Mouse (Mus musculus): Measurements from ENCODE around the gene Slc25a35.
"Not testable (repeated sequence)": the region's sequence is repeated elsewhere in the genome, so short reads cannot be mapped to it uniquely, and the experiment has no call there.

Slc25a35 gene

DNA sequence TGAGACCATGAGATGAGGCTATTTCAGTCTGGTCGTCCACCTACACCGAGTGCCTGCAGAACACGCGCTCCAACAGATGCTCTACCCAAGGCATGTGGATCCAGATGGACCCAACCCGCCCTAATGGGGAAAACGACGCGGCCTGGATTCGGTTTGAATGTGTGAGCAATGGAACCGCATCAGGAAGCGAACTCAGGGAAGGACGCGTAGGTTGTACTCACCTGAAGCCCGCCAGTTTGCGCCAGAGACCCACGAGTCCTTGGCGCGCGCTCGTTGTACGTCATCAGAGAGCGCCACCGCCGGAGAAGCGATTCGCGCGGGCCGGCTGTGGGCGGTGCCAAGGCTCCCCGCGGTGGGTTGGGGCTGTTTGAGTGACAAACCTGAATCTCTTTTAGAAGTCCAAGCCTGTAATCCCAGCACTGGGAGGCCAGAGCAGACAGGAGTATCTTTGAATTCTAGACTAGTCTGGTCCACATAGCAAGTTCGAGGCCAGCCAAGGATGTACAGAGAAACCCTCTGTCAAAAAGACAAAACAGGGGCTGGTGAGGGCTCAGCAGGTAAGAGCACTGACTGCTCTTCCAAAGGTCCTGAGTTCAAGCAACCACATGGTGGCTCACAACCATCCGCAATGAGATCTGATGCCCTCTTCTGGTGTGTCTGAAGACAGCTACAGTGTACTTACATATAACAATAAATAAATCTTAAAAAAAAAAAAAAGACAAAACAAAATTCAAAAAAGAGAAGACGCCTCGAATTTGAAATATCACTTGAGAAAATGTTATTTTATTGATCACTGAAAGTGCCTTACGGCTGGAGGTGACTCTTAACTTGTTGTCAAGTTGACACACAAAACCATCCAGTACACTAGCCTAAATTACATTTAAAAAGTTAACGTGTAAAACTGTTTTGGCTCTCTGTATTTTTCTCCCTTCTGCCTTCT lies 40.5 kb downstream of the Slc25a35 start, which contains the start of gene Pfas:
TSS of gene Pfas (minus strand) at position 279 of the 940 bp plus-strand sequence.
- peak; percentile 93 for DNase-seq (ENCODE audit: low spot score)

DNA sequence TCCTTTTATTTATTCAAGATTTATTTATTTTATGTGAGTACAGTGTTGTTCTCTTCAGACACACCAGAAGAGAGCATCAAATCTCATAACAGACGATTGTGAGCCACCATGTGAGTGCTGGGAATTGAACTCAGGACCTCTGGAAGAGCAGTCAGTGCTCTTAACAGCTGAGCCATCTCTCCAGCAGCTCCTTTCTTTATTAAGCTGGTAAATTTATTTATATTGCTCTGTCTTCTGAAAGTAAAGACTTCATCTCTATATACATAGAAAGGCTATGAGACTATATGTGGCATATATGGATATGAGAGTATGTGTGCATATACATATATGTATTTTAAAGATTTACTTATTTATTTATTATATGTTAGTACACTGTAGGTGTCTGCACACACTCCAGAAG lies 41.6 kb downstream of the Slc25a35 start:
- no peak for DNase-seq (ENCODE audit: low spot score)

DNA sequence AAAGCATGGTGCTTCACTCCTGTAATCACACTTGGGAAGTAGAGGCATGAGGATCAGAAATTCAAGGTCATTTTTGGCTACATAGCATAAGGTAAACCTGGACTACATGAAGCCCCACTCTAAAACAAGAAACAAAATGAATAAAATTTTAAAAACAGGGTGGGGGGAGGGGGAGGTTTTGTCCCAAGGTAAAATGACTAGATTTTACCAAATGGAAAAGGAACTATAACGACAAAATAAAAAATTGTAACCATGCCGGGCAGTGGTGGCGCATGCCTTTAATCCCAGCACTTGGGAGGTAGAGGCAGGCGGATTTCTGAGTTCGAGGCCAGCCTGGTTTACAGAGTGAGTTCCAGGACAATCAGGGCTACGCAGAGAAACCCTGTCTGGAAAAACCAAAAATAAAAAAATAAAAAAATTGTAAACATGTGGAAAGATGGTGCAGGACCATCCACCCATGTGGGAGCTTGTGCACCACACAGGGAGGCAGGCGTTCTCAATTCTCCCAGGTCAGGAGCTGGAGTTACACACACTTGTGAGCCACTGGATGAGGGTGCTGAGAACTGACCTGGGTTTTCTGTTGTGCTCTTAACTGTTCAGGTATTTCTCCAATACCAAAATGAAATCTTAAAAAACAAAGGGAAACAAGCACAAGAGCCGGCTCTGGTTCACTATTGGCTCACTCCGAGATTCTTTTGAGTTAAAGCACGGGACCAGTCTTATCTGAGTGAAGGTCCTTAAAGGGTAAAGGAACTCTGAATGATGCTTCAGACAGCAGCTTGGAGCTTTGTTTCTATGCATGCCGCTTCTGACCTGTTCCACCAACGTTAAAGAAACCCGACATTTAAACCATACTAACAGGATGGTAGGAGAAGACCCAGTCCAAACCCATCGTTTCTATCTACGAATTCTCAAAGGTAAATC lies 42.7 kb downstream of the Slc25a35 start:
- no peak for DNase-seq (ENCODE audit: low spot score)

DNA sequence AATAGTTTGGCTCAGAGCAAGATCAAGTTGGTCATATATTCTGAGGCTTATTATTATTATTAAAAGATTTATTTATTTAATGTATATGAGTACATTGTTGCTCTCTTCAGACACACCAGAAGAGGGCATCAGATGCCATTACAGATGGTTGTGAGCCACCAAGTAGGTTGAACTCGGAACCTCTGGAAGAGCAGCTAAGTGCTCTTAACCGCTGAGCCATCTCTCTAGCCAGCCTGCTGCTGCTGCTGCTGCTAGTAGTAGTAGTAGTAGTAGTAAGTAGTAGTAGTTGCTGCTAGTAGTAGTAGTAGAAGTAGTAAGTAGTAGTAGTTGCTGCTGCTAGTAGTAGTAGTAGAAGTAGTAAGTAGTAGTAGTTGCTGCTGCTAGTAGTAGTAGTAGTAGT lies 43.5 kb downstream of the Slc25a35 start:
- not testable (repeated sequence) for DNase-seq (ENCODE audit: low spot score)

DNA sequence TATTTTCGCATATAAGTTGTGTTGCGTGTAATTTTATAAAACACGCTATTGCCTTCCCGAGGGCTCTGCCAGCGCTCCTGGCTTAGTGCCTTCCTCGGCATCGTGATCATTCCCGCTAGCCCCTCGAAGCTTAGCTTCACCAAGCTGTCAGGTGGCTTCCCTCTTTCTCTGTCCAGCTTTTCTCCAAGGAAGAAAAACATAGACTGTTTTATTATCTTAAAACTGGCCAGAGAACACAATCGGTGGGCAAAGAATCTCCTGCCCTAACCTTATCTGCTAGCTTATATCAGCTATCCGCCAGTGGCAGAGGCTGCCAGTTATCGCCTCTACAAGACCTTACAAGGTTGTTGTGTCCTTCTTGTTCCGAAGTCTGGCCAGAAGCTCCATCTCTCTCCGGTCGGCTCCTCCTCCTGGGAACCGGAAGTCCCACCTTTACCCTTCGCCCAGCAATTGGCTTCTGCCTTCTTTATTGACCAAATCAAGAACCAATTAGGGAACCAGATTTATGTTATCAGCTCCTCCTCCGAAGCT lies 44.2 kb downstream of the Slc25a35 start:
- DNase-seq (ENCODE audit: low spot score) = peak; percentile 68

DNA sequence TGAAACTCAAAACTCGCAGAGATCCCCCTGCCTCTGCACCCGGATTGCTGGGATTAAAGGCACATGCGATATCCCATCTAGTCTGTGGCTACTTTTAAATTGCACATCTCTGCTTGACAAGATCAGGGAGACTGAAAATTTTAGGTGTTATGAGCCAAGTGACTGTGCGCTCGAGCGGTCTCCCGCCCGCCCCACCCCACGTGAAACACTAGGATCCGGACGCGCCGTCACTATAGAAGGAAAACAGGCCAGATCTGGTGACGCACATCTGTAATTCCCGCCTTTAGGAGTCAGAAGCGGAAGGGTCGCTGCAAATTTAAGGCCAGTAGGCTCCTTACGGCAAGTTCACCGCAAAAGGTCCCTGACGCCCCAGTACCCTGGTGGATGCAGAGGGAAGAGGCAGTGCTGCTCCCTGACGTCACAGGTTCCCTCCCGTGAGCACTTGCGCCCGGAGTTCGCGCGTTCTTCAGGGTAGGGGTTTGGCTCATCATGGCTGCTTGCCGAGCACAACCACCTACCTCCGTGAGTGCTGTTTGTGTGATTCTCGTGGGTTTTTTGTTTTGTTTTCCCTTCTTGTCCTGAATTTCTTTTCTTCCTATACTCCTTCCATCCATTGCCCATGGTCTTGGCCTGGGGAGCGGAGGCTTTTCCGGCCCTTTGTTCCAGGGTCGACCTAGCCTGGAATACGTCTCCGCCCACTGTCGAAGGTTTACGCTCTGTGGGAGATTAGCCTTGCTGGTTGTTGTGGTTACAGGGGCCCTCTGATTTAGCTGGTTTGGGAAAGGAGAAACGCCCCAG lies 47.9 kb downstream of the Slc25a35 start, which contains the start of gene Ctc1:
TSS of gene Ctc1 (plus strand) at position 268 of the 798 bp plus-strand sequence.
- peak; percentile 79 for DNase-seq (ENCODE audit: low spot score)

DNA sequence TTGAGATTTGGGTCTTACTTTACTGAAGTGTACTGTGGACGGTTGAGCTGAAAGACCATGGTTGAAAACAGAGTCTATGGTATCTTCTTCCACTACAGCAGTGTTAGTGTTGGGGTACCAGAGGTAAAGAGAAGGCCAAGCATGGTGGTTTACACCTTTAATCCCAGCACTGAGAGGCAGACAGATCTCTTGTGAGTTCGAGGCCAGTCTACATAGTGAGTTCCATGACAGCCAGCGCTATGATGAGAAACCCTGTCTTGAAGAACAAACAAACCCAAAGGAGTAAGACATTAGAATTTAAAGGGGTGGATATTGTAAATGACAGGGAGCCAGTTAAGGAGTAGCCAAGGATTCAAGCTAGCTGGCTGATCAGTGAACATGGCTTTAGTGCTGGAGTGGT lies 48.8 kb downstream of the Slc25a35 start:
- no peak for DNase-seq (ENCODE audit: low spot score)

DNA sequence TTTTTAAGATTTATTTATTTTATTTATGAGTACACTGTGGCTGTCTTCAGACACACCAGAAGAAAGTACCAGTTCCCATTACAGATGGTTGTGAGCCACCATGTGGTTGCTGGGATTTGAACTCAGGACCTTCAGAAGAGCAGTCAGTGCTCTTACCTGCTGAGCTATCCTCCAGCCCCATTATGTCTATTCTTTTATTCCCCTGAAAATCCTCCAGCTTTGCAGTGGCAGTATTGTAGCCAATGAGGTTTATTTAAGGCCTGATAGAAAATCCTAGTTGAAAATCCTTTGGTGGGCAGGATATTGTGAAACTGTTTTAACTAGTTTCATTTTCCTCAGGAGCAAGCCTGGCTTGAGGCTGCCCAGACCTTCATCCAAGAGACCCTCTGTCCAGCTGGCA lies 52.8 kb downstream of the Slc25a35 start:
- no peak for DNase-seq (ENCODE audit: low spot score)

All from ovary, postnatal 14 days (tissue).